Mouse (Mus musculus) forebrain, embryonic 14.5 days (tissue): ENCODE measurements around the gene Cdk17. TPM values are rescaled to one million over a fixed set of nuclear protein-coding genes. Genes with fewer than 3 reads are reported as not detected.

Experiments
- ATAC-seq: fragments of 200-750 bp; cut with Nextera tagmentation; 2 replicates; pipeline ENCODE4 v1.8.0; 2017; ENCODE audit warnings: mild to moderate bottlenecking, moderate library complexity
- DNase-seq: peaks from one replicate; pipeline ENCODE4 v3.0.0-alpha.2; 2015; ENCODE audit warnings: low spot score
- H3K27ac ChIP-seq: fragments of 300-500 bp; sonication (generic); 2 replicates; pipeline ENCODE4 v1.5.1; 2014; ENCODE audit warnings: low read depth, mild to moderate bottlenecking, control low read depth, low read length, moderate library complexity
- H3K27me3 ChIP-seq: fragments of 300-500 bp; sonication (generic); replicated peaks from 2 replicates; pipeline ENCODE4 v1.6.1; 2014; ENCODE audit warnings: low read length, control low read depth, mixed read lengths; ENCODE audit not compliant: control insufficient read depth, insufficient read depth
- H3K36me3 ChIP-seq: fragments of 300-500 bp; sonication (generic); 2 replicates; pipeline ENCODE4 v1.6.1; 2014; ENCODE audit warnings: low read length, control low read depth; ENCODE audit not compliant: control insufficient read depth, insufficient read depth
- H3K4me1 ChIP-seq: fragments of 300-500 bp; sonication (generic); 2 replicates; pipeline ENCODE4 v1.6.1; 2014; ENCODE audit warnings: antibody characterized with exemption, low read length, control low read depth; ENCODE audit not compliant: control insufficient read depth, insufficient read depth
- H3K4me2 ChIP-seq: fragments of 300-500 bp; sonication (generic); 2 replicates; pipeline ENCODE4 v1.6.1; 2014; ENCODE audit warnings: mild to moderate bottlenecking, control low read depth, low read length
- H3K4me3 ChIP-seq: fragments of 300-500 bp; sonication (generic); 2 replicates; pipeline ENCODE4 v1.5.1; 2014; ENCODE audit warnings: low read depth, low read length, control low read depth
- H3K9ac ChIP-seq: fragments of 300-500 bp; sonication (generic); 2 replicates; pipeline ENCODE4 v1.6.1; 2014; ENCODE audit warnings: mild to moderate bottlenecking, low read length, control low read depth, moderate library complexity
- H3K9me3 ChIP-seq: fragments of 300-500 bp; sonication (generic); replicated peaks from 2 replicates; pipeline ENCODE4 v1.6.1; 2016; ENCODE audit warnings: low read length, control low read depth, mixed read lengths; ENCODE audit not compliant: control insufficient read depth
- WGBS: fragments of 180-500 bp; shearing (Covaris S2); extraction: QIAGEN DNeasy Blood & Tissue Kit; methylation state at CpG from one replicate; pipeline ENCODE4 v1.1.7; 2014; 5-methylcytosine and 5-hydroxymethylcytosine counted together
- polyA plus RNA-seq: library from polyadenylated mRNA; unstranded; fragments of >200 nt; fragmentation: Nextera tagmentation; extraction: Ambion mirVana; gene quantifications from 2 replicates; pipeline ENCODE4 v1.2.1, GENCODE M21; 2014

Cdk17 gene
- polyA plus RNA-seq, 1 experiment from 2014 or later = 52.5 TPM

DNA sequence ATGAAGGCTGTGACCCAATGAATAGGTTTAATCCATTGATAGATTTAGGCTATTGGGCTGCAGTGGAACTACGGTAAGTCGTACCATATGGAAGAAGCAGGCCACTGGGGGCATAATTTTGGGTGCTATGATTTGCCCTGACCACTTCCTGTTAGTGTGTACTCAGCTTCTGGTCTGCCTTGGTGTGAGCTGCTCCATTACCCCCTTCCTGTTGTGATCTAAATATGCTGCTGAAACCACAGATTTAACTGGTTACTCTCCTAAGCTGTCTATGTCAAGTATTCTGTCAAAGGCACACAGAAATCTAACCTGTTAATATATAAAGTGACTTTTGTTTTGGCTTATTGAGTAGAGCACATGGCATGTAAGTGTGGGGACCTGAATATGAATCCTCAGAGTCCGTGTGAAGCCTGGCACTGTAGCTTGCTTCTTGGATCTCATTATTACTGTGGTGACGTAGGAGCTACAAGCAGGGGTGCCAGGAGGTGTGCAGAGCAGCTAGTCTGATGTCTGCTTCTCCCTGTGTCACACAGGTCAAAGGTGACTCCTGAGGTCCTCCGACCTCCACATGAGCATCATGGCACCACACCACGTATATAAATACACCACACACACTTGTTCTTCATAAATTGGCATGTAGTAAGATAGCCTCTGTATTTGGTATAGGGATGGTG is 10.6 kb downstream of the Cdk17 start:
- no peaks in the 10 kb centered on the region for H3K27me3 ChIP-seq
- no peak overlapping the region for H3K4me3 ChIP-seq
- no peak overlapping the region for H3K27ac ChIP-seq
- H3K9me3 ChIP-seq = no peaks in the 10 kb centered on the region
- no peak overlapping the region for H3K9ac ChIP-seq
- H3K4me1 ChIP-seq = peaks cover 9% of the 10 kb centered on the region; the same call in 1 of the 2 replicates
- DNase-seq = no peak
- 79% methylated on average over 6 of the region's 6 CpGs for WGBS
- ATAC-seq = no peak
- H3K4me2 ChIP-seq = no peak overlapping the region
- H3K36me3 ChIP-seq = no peaks in the 10 kb centered on the region

DNA sequence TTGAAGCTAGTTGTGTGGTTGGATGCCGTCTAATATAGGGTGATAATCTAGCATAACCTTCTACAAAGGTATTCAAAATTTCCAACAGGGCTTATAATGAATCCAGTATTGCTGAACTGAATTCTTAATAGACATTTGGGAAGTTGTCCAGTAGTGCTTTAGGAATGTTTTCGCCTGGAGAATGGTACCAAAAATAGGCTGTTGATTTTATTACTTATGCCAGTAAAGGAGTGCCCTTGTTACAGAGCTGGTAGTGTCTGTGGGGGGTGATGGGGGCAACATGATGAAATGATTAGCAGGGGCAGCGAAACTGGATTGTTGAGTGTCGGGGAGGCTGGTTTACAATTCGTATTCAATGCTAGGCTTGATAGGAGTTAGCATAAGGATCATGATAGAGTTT is 16.8 kb downstream of the Cdk17 start:
- Histone ChIP-seq H3K4me3 (no peak overlapping the region), H3K9ac (no peak overlapping the region), H3K27ac (no peak overlapping the region), H3K9me3 (no peaks in the 10 kb centered on the region), H3K4me2 (no peak overlapping the region), H3K36me3 (no peaks in the 10 kb centered on the region), H3K4me1 (peaks cover 2% of the 10 kb centered on the region; the same call in 1 of the 2 replicates), H3K27me3 (no peaks in the 10 kb centered on the region)
- 43% methylated on average over 5 of the region's 5 CpGs for WGBS
- ATAC-seq (no peak), DNase-seq (no peak)

DNA sequence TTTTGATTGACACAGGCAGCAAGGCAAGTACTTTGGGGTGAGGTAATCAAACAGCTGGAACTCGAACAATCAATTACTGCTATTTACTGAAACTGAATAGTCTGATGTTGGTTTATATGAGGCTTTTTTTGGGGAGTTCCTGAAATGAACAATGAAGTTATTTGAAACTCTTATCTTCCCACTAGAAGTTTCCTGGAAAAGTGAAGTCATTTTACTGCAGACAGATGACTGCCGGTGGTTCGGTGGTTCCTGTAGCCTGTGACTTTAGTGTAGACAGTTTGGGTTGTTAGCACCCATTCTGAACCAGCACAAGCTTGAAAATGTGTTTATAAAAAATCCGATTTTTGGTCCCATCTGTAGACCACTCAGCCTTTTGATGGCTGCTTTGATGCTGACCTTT is 17.2 kb downstream of the Cdk17 start:
- Histone ChIP-seq H3K9me3 (no peaks in the 10 kb centered on the region), H3K4me3 (no peak overlapping the region), H3K9ac (no peak overlapping the region), H3K27ac (no peak overlapping the region), H3K4me2 (no peak overlapping the region), H3K27me3 (no peaks in the 10 kb centered on the region), H3K4me1 (peaks cover 2% of the 10 kb centered on the region; the same call in 1 of the 2 replicates), H3K36me3 (no peaks in the 10 kb centered on the region)
- DNase-seq (no peak), ATAC-seq (no peak)
- WGBS = 75% methylated on average over 4 of the region's 4 CpGs

DNA sequence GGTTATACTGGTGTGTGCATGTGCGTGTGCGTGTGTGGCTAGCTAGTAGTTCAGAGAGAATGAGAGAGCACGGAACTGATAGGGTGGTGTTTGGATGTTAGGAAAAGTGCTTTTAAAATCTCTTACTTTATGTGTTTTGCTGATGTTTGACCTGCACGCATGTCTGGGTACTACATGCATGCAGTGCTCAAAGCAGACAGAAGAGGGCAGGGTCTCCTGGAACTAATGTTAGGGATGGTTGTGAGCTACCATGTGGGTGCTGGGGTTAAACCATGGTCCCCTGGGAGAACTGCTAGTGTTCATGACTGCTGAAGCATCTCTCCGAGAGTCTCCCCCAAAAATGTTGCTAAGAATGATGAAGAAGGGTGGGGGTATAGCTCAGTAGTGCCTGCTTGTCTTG is 18.0 kb downstream of the Cdk17 start:
- no peaks in the 10 kb centered on the region for H3K27me3 ChIP-seq
- no peak overlapping the region for H3K4me2 ChIP-seq
- no peak overlapping the region for H3K4me3 ChIP-seq
- no peaks in the 10 kb centered on the region for H3K36me3 ChIP-seq
- peaks cover 2% of the 10 kb centered on the region; the same call in 1 of the 2 replicates for H3K4me1 ChIP-seq
- ATAC-seq = no peak
- DNase-seq = no peak
- WGBS = 100% methylated on average over 5 of the region's 5 CpGs
- no peak overlapping the region for H3K9ac ChIP-seq
- no peak overlapping the region for H3K27ac ChIP-seq
- H3K9me3 ChIP-seq = no peaks in the 10 kb centered on the region

DNA sequence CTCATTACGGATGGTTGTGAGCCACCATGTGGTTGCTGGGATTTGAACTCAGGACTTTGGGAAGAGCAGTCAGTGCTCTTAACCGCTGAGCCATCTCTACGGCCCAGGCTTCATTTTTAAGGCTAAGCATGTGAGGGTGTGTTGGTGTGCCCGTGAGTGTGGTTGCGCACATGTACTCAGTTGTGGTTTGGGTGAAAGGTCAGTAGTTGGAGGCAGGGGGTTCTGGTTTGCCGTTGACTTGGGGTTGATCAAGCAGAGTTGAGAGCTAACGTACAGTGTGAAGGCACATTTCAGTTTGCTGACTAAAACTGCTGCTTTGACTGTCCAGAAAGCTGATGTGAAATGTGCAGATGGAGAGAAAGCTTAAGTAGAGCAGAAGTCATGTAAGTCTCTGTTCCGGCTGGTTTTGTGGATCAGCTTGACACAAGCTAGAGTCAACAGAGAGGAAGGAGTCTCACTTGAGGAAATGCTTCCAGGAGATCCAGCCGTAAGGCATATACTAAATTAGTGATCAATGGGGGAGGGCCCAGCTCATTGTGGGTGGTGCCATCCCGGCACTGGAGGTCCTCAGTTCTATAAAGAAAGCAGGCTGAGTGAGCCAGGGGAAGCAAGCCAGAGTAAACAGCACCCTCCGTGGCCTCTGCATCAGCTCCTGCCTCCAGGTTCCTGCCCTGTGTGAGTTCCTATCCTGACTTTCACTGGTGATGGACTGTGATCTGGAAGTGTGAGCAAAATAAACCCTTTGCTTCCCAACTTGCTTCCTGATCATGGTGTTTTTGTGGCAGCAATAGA is 19.2 kb downstream of the Cdk17 start:
- whole genome bisulfite sequencing = 91% methylated on average over 11 of the region's 11 CpGs
- no peak overlapping the region for H3K4me3 ChIP-seq
- no peak for ATAC-seq
- H3K27me3 ChIP-seq = no peaks in the 10 kb centered on the region
- H3K9me3 ChIP-seq = no peaks in the 10 kb centered on the region
- H3K9ac ChIP-seq = no peak overlapping the region
- no peak overlapping the region for H3K27ac ChIP-seq
- no peak for DNase-seq
- H3K36me3 ChIP-seq = no peaks in the 10 kb centered on the region
- H3K4me2 ChIP-seq = no peak overlapping the region
- H3K4me1 ChIP-seq = peaks cover 2% of the 10 kb centered on the region; the same call in 1 of the 2 replicates

DNA sequence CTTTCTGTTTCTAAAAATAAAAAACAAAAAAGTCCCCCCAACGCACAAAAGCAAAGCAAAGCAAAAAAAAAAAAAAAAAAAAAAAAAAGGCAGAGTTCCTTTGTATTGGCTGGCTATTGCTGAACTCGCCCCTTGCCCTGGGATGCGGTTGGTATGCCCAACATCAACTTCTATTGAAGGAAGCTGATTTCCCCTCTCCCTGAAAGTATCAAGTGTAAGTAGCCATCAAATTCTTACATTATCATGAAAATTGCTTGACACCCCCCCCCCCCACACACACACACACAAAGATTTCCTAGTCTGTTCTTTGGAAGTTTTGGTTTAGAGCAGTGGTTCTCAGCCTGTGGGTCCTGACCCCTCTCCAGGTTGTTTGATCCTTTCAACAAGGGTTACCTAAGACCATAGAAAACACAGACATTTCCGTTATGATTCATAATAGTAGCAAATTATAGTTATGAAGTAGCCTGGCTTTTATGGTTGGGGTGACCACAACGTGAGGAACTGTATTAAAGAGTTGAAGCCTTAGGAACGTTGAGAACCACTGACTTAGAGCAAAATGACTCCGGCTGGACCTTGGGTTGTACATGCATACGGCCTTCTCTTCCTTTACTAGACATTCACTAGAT is 23.8 kb downstream of the Cdk17 start:
- Histone ChIP-seq H3K4me1 (no peaks in the 10 kb centered on the region), H3K36me3 (no peaks in the 10 kb centered on the region), H3K9ac (no peak overlapping the region), H3K27me3 (no peaks in the 10 kb centered on the region), H3K9me3 (no peaks in the 10 kb centered on the region), H3K4me2 (no peak overlapping the region), H3K4me3 (no peak overlapping the region), H3K27ac (no peak overlapping the region)
- DNase-seq (no peak), ATAC-seq (no peak)
- 88% methylated on average over 8 of the region's 8 CpGs for WGBS

DNA sequence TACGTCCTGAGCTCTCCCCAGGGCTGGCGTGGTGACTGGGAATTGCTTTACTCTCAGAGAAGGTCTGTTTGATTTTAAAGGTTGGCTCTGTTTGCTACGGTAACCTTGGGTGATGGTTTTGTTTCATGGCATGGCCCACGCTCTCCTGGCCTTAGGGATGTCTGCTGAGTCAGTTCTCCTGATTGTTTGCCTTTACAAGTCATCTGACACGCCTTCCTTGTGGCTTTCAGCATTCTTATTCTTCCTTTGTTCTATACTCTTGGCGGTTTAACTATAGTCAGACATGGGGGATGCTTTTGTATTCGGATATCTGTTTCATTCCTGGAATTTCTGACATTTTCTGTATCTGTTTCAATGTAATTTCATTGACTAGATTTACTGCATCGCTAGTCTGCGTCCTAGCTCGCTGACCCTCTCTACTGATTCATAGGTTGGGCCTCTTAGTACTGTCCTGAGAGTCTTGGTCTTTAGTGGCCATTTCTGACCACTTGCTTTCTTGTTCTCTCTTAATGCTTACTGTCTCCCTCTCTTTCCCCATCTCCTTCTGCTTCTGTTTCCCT is 27.8 kb downstream of the Cdk17 start:
- no peak overlapping the region for H3K4me3 ChIP-seq
- no peaks in the 10 kb centered on the region for H3K9me3 ChIP-seq
- H3K27ac ChIP-seq = no peak overlapping the region
- no peak overlapping the region for H3K9ac ChIP-seq
- DNase-seq = no peak
- no peaks in the 10 kb centered on the region for H3K27me3 ChIP-seq
- ATAC-seq = no peak
- no peaks in the 10 kb centered on the region for H3K36me3 ChIP-seq
- no peaks in the 10 kb centered on the region for H3K4me1 ChIP-seq
- WGBS = 73% methylated on average over 10 of the region's 10 CpGs
- H3K4me2 ChIP-seq = no peak overlapping the region

DNA sequence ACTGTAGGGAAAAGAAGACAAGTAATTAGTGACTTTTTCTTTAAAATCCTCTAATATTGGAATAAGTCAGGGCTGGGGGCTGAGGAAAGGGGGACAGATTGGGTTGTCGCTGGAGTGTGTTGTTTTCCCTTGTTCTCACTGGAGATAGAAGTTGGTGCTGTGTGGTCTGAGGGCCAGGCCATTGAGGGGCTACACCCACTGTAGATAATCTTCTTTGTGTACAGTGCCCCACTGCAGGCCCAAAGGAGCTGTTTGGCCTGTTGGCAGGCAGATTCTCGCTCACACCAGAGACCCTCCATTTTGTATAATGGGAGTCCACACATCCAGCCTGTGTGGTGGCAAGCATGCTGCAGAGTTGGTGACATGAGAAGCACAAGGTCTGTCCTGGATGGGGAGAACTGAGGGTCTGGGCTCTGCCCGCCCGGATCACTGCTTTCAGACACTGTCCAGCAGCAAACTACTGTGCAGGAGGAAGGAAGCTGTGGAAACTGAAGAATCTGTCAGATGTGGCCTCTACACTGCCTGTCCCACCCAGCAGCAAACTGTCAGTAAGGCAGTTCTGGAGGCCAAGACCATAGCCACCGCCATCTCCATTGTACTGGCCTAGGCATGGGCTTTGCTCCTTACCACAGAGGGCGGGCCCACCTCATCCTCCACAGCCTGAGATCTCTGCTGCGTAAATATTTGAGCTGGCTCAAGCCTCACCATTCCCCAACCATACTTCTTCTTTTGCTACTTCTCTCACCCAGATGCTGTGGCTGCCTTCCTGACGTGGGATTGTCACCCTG is 30.0 kb downstream of the Cdk17 start:
- Histone ChIP-seq H3K4me3 (no peak overlapping the region), H3K36me3 (no peaks in the 10 kb centered on the region), H3K27ac (no peak overlapping the region), H3K4me2 (no peak overlapping the region), H3K9me3 (no peaks in the 10 kb centered on the region), H3K4me1 (peaks cover 7% of the 10 kb centered on the region), H3K27me3 (no peaks in the 10 kb centered on the region), H3K9ac (no peak overlapping the region)
- DNase-seq = no peak
- ATAC-seq = no peak
- 85% methylated on average over 8 of the region's 8 CpGs for WGBS
